Mouse (Mus musculus): ENCODE measurements at regions not wholly inside any gene's neighbourhood (a gene's known extent, or its start where the extent isn't known, plus 50 kb on each side); places are given as distances from the start of the nearest gene placed in this dataset.

GRCm38 (mm10) chr13:5591837-5592555 lies 269.3 kb upstream of the Klf6 start:
- TF ChIP-seq GATA4 (IDR thresholded peaks at IDR 0.05; ENCODE audit: insufficient replicate concordance, low read length), result no peak

DNA sequence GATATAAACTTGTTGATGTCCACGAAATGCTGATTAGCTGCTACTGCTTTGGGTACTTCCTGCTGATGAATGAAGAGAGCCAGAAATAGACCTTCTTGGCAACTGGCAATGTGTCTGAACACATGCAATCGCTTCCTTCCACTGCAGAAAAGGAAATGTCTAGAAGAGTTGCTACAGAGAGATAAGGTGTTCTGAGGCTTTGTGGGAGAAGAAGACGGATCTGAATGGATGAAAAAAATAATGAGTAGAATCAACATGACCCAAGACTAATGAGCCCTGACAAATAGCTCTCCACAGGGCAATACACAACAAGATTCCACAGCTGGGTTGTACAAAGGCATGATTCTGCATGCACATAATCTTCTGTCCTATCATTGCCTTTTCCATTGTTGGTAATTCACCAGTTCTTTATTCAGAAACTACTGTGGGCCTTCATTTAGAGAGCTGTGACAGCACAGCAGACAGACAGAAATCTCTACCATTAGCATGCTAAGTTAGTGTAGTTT lies 268.7 kb upstream of the Klf6 start:
- TF ChIP-seq GATA4 (IDR thresholded peaks at IDR 0.05; ENCODE audit: insufficient replicate concordance, low read length), result peak; percentile 94

DNA sequence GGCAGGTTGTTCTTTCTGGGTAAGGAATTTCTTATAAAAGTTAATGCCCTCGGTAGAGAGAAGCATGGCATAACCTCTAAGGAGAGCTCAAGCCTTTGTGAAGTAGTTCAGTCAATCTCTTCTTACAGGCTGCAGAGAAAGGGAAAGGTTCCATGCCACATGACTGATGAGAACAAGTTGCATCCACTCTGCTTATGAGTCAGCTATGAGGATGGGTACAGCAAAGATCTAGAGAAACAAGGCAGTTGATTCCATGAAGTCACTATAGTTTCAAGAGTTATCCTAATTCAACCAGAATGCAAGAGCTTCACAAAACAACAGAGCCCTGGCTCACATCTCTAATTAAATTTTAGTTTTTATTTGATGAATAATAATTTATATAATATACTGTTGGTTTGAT lies 259.6 kb upstream of the Klf6 start:
- TF ChIP-seq GATA4 (IDR thresholded peaks at IDR 0.05; ENCODE audit: insufficient replicate concordance, low read length), result no peak

DNA sequence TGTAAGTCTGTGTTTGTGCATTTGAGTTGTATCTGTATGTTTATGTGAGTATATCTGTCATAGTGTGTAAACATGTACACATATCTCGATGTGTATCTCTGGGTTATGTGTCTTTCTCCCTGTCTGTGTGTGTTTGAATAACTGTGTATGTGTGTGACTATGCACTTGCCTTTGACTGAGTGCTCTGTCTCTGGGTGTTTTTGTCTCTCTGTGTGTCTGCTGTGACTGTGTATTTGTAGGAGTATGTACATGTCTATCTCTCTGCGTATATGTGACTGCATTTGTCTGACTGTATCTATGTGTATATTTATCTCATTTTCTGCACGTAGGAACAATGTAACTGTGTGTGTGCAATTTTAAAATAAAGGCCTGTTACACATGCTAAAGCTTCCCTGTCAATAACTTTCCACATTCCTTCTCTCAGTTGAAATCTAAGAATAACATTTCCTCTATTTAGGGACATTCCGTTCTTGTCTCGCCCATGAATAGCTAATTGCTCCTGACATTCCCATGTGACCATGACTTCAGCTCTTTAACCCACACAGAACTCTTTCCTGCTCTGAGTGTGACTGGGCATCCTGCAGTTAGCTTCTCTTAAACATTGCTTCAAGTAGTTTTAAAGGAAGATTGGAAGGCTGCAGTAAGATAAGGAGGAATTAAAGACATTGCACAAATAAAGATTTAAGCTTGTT lies 257.2 kb upstream of the Klf6 start:
- TF ChIP-seq GATA4 (IDR thresholded peaks at IDR 0.05; ENCODE audit: insufficient replicate concordance, low read length), result no peak

DNA sequence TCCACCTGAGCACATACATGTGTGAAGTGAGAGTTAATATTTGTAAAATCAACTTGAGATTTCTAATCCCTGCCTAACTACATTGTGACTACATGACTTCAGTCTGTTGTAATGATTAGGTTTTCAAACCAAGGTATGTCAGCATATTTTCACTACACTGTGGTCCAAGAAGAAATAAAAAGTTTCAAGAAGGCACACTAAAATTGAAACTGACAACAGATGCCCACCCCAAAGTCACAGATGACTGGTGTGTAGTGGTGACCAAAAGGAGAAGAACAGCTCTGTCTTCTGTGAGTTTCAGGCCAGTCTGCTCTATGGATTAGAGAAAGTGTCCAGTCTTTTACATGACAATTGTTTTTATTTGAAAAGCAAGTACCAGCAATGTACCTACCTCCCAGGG lies 255.9 kb upstream of the Klf6 start:
- no peak for TF ChIP-seq GATA4 (IDR thresholded peaks at IDR 0.05; ENCODE audit: insufficient replicate concordance, low read length)

DNA sequence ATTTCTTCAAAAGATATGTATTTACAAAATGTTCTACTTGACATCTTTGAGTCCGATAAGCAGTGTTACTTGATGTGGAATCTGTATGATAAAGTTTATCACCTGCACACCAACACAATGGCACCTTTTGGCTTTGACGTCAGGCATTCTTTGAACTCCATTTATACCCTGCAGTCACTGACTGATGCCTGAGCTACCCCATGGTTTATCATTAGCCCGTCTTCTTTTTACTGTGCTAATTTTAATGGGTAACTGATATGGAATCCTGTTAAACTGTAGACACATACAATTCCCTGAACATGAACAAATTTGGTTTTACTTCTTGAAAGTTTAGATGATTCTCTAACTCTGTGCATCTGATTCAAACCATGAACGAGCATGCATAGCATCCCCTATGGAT lies 253.8 kb upstream of the Klf6 start:
- TF ChIP-seq GATA4 (IDR thresholded peaks at IDR 0.05; ENCODE audit: insufficient replicate concordance, low read length), result no peak

GRCm38 (mm10) chr13:5614186-5614737 lies 247.0 kb upstream of the Klf6 start:
- TF ChIP-seq GATA4 (IDR thresholded peaks at IDR 0.05; ENCODE audit: insufficient replicate concordance, low read length), result no peak

GRCm38 (mm10) chr13:5614833-5615232 lies 246.4 kb upstream of the Klf6 start:
- TF ChIP-seq GATA4 (IDR thresholded peaks at IDR 0.05; ENCODE audit: insufficient replicate concordance, low read length), result no peak

- no peak for TF ChIP-seq GATA4 (IDR thresholded peaks at IDR 0.05; ENCODE audit: insufficient replicate concordance, low read length)
Measured at GRCm38 (mm10) chr13:5615327-5615726, 246.0 kb upstream of the Klf6 start.

- TF ChIP-seq GATA4 (IDR thresholded peaks at IDR 0.05; ENCODE audit: insufficient replicate concordance, low read length), result no peak
Measured at GRCm38 (mm10) chr13:5628124-5628523, 233.2 kb upstream of the Klf6 start.

DNA sequence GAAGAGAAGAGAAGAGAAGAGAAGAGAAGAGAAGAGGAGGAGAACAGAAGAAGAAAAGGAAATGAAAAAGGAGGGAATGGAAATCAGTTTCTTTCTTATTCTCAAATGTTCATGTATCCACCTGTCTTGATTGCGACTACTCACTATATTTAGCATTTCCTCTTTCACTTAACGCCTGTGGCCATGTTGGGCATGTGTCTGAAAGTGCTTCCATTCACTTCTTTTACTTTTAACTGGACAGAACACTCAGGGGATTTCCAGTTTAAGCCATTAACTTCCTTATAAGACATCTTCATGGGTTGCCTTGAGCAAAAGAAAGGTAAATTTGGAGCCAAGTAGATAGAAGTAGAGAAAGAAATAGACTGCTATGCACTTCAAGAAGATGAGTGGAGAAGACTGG lies 226.3 kb upstream of the Klf6 start:
- no peak for TF ChIP-seq GATA4 (IDR thresholded peaks at IDR 0.05; ENCODE audit: insufficient replicate concordance, low read length)

DNA sequence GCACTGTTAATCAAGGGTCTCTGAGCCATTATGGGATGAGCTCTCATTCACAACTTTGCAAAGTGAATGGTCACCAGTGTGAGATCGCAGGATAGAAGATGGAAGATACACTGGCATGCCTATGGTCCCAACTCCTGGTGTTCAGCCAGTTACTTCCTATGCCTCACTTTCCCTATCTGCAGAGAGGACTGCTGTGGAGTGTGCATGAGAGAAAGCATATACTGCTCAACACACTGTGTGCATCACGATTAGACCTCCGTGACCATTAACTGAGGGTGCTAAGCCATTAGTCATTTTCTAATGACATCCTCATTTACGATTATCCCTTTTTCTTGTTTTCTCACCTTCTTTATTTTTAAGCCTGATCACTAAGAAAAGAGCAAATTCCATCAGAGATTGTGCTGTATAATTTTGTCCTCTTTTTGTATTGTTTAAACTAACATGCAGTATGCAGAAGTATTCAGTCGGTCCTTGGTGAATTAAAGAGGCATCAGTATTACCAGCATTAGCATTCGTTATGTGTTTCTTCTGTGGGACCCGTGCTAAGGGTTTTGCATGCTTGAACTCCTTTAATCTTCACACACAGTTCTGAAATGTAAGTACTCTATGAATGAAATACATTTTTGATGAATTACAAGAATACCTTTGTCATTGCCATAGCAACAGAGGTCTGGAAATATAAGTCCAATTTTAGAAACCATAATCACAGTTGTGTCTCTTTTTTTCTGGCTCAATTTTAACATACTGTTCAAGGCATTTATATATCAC lies 219.4 kb upstream of the Klf6 start:
- TF ChIP-seq GATA4 (IDR thresholded peaks at IDR 0.05; ENCODE audit: insufficient replicate concordance, low read length), result no peak

- TF ChIP-seq GATA4 (IDR thresholded peaks at IDR 0.05; ENCODE audit: insufficient replicate concordance, low read length), result no peak
Measured at GRCm38 (mm10) chr13:5648276-5648675, 213.0 kb upstream of the Klf6 start.

GRCm38 (mm10) chr13:5657556-5657955 lies 203.7 kb upstream of the Klf6 start:
- TF ChIP-seq GATA4 (IDR thresholded peaks at IDR 0.05; ENCODE audit: insufficient replicate concordance, low read length), result no peak

DNA sequence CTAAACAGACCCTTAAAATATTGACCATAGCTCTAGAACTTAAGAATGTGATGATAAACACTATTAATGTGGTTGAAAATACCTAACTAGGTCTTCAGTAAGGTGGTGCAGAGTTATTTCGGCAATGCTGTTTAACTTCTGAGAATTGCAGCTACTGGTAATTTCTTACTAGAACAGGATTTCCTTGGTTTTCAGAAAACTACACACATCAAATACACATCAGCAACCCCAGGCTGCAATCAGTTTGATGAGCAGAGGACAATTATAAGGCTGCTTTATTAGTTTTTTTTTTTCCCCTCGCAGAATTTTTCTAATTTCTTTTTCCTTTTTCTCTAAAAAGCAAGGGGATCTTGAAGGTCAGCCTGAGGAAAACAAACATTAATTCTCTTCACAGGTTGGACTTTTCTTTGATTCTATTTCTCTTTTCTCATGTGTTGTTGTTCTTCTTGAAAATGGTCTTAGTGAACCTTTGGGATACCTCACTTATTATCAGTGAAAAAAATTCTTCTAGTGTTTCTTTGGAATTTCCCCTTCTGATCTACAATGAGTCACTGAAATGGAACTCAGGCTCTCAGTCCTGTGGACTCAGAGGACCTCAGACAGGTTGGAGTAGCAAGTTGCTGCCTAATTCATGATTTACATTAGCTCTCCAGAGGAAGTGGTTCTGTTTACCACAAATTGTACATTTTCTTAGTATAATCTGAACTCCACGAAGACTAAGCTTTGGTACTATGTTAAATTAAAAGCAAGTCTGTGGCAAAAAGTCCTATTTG lies 194.9 kb upstream of the Klf6 start:
- no peak for TF ChIP-seq GATA4 (IDR thresholded peaks at IDR 0.05; ENCODE audit: insufficient replicate concordance, low read length)

Data from liver, adult (tissue).